Mouse (Mus musculus): Measurements from ENCODE around the gene Alkal2. TPM values are rescaled to one million over a fixed set of nuclear protein-coding genes. Genes with fewer than 3 reads are reported as not detected.

Gene Alkal2
- polyA plus RNA-seq (2015; fragmentation: Nextera tagmentation; extraction: Ambion mirVana): not detected in 2 replicates

- 1% methylated on average over 58 of the region's 58 CpGs for WGBS (ENCODE audit: insufficient replicate concordance)
- Histone ChIP-seq H3K36me3 (ENCODE audit: control insufficient read depth, insufficient read depth) (no peaks in the 10 kb centered on the region), H3K9ac (ENCODE audit: low read depth, low read length) (no peak within 1 kb of the TSS), H3K4me2 (ENCODE audit: low read depth, low read length) (peak within 1 kb of the TSS; percentile 28; the same call in 1 of the 2 replicates), H3K4me3 (ENCODE audit: low read depth, low read length) (peak within 1 kb of the TSS; percentile 29), H3K9me3 (replicated peaks; ENCODE audit: control insufficient read depth, low read length) (no peaks in the 10 kb centered on the region), H3K27me3 (ENCODE audit: control insufficient read depth, insufficient read depth, low read depth, low read length) (peaks cover 54% of the 10 kb centered on the region), H3K27ac (ENCODE audit: low read length) (no peak within 1 kb of the TSS), H3K4me1 (ENCODE audit: control insufficient read depth, low read depth, low read length) (peaks cover 4% of the 10 kb centered on the region; the same call in 1 of the 2 replicates)
- ATAC-seq (ENCODE audit: low read depth): no peak
Measured at GRCm38 (mm10) chr12:30883986-30884621, at the start of gene Alkal2. TSS of gene Alkal2 (plus strand) at chr12:30884322.

- WGBS (ENCODE audit: insufficient replicate concordance): 59% methylated on average over 1 of the region's 1 CpGs
- no peak overlapping the region for H3K9ac ChIP-seq (ENCODE audit: low read depth, low read length)
- no peak overlapping the region for H3K4me3 ChIP-seq (ENCODE audit: low read depth, low read length)
- no peaks in the 10 kb centered on the region for H3K27me3 ChIP-seq (ENCODE audit: control insufficient read depth, insufficient read depth, low read depth, low read length)
- no peaks in the 10 kb centered on the region for H3K9me3 ChIP-seq (replicated peaks; ENCODE audit: control insufficient read depth, low read length)
- H3K27ac ChIP-seq (ENCODE audit: low read length): no peak overlapping the region
- no peaks in the 10 kb centered on the region for H3K4me1 ChIP-seq (ENCODE audit: control insufficient read depth, low read depth, low read length)
- H3K36me3 ChIP-seq (ENCODE audit: control insufficient read depth, insufficient read depth): no peaks in the 10 kb centered on the region
- ATAC-seq (ENCODE audit: low read depth): no peak
- no peak overlapping the region for H3K4me2 ChIP-seq (ENCODE audit: low read depth, low read length)
Measured at GRCm38 (mm10) chr12:30848521-30848920, 35.6 kb upstream of the Alkal2 start.

DNA sequence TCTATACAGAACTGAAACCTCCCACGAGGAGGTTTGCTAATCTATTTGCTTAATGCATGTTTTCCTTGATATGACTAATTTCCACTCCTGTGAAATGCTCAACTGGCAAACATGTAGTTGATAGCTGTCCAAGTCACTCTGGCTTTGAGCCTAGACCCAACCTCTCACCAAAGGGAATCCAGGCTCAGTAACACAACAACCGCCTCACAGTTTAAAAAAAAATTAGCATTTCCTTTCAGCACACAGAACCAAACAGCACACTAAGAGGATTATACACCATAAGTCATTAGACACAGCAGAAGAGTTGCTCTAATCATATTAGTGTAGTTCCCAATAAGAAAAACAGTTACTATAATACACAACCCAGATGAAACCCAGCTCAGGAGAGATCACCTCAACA is 33.2 kb upstream of the Alkal2 start:
- Histone ChIP-seq H3K4me3 (ENCODE audit: low read depth, low read length) (no peak overlapping the region), H3K9me3 (replicated peaks; ENCODE audit: control insufficient read depth, low read length) (no peaks in the 10 kb centered on the region), H3K36me3 (ENCODE audit: control insufficient read depth, insufficient read depth) (no peaks in the 10 kb centered on the region), H3K4me2 (ENCODE audit: low read depth, low read length) (no peak overlapping the region), H3K9ac (ENCODE audit: low read depth, low read length) (no peak overlapping the region), H3K27ac (ENCODE audit: low read length) (no peak overlapping the region), H3K4me1 (ENCODE audit: control insufficient read depth, low read depth, low read length) (no peaks in the 10 kb centered on the region), H3K27me3 (ENCODE audit: control insufficient read depth, insufficient read depth, low read depth, low read length) (no peaks in the 10 kb centered on the region)
- 53% methylated on average over 2 of the region's 2 CpGs for WGBS (ENCODE audit: insufficient replicate concordance)
- ATAC-seq (ENCODE audit: low read depth): no peak

DNA sequence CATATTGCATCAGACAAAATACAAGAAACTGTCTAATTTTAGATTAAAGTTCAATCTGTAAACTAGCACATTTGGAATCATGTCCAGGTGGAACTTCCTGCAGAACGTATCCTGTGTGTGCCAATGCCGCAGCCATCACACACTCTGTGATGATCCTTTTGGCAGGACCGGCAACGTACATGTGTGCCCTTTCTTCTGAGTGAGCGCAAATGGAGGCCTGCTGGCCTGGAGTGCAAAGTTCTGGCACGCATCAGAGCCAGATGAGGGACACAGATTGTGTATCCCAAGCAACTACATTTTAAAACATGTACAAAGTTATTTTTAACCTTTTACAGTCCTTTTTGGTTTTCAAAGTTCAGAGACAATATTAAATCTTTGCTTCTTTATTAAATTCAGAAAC is 32.3 kb upstream of the Alkal2 start:
- no peak overlapping the region for H3K4me2 ChIP-seq (ENCODE audit: low read depth, low read length)
- H3K4me1 ChIP-seq (ENCODE audit: control insufficient read depth, low read depth, low read length): no peaks in the 10 kb centered on the region
- no peaks in the 10 kb centered on the region for H3K36me3 ChIP-seq (ENCODE audit: control insufficient read depth, insufficient read depth)
- no peak for ATAC-seq (ENCODE audit: low read depth)
- no peak overlapping the region for H3K27ac ChIP-seq (ENCODE audit: low read length)
- H3K4me3 ChIP-seq (ENCODE audit: low read depth, low read length): no peak overlapping the region
- H3K9ac ChIP-seq (ENCODE audit: low read depth, low read length): no peak overlapping the region
- 82% methylated on average over 6 of the region's 6 CpGs for WGBS (ENCODE audit: insufficient replicate concordance)
- no peaks in the 10 kb centered on the region for H3K27me3 ChIP-seq (ENCODE audit: control insufficient read depth, insufficient read depth, low read depth, low read length)
- no peaks in the 10 kb centered on the region for H3K9me3 ChIP-seq (replicated peaks; ENCODE audit: control insufficient read depth, low read length)

- no peak overlapping the region for H3K4me3 ChIP-seq (ENCODE audit: low read depth, low read length)
- H3K36me3 ChIP-seq (ENCODE audit: control insufficient read depth, insufficient read depth): no peaks in the 10 kb centered on the region
- no peak overlapping the region for H3K27ac ChIP-seq (ENCODE audit: low read length)
- H3K9me3 ChIP-seq (replicated peaks; ENCODE audit: control insufficient read depth, low read length): no peaks in the 10 kb centered on the region
- no peak overlapping the region for H3K4me2 ChIP-seq (ENCODE audit: low read depth, low read length)
- H3K9ac ChIP-seq (ENCODE audit: low read depth, low read length): no peak overlapping the region
- no peak for ATAC-seq (ENCODE audit: low read depth)
- H3K4me1 ChIP-seq (ENCODE audit: control insufficient read depth, low read depth, low read length): no peaks in the 10 kb centered on the region
- WGBS (ENCODE audit: insufficient replicate concordance): 58% methylated on average over 6 of the region's 6 CpGs
- H3K27me3 ChIP-seq (ENCODE audit: control insufficient read depth, insufficient read depth, low read depth, low read length): no peaks in the 10 kb centered on the region
Measured at GRCm38 (mm10) chr12:30855442-30856159, 28.5 kb upstream of the Alkal2 start.

GRCm38 (mm10) chr12:30856172-30856571 is 27.9 kb upstream of the Alkal2 start:
- H3K4me2 ChIP-seq (ENCODE audit: low read depth, low read length): no peak overlapping the region
- no peak overlapping the region for H3K27ac ChIP-seq (ENCODE audit: low read length)
- no peaks in the 10 kb centered on the region for H3K36me3 ChIP-seq (ENCODE audit: control insufficient read depth, insufficient read depth)
- no peaks in the 10 kb centered on the region for H3K4me1 ChIP-seq (ENCODE audit: control insufficient read depth, low read depth, low read length)
- no peak overlapping the region for H3K9ac ChIP-seq (ENCODE audit: low read depth, low read length)
- no peak for ATAC-seq (ENCODE audit: low read depth)
- no peaks in the 10 kb centered on the region for H3K27me3 ChIP-seq (ENCODE audit: control insufficient read depth, insufficient read depth, low read depth, low read length)
- no peak overlapping the region for H3K4me3 ChIP-seq (ENCODE audit: low read depth, low read length)
- WGBS (ENCODE audit: insufficient replicate concordance): 77% methylated on average over 5 of the region's 5 CpGs
- no peaks in the 10 kb centered on the region for H3K9me3 ChIP-seq (replicated peaks; ENCODE audit: control insufficient read depth, low read length)

DNA sequence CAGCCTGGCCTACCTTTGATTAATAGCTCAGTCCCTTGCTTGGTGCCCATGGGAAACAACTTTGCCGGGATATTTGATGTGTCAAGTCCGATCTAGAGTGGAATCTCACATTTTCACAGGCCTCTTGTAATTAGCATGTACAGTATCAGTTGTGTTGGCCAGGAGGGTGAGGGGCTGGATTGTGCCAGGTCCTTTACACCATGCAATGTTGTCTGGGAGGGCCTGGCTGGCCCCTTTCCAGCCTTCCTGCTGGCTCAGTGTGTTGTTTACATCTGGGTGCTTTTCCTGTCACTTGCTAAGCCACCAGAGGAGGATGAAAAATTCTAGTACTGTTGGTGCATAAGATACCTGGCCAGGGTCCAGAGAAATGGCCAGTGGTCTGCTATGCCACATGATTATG is 19.8 kb upstream of the Alkal2 start:
- H3K9ac ChIP-seq (ENCODE audit: low read depth, low read length): no peak overlapping the region
- no peaks in the 10 kb centered on the region for H3K27me3 ChIP-seq (ENCODE audit: control insufficient read depth, insufficient read depth, low read depth, low read length)
- no peak overlapping the region for H3K27ac ChIP-seq (ENCODE audit: low read length)
- no peak overlapping the region for H3K4me3 ChIP-seq (ENCODE audit: low read depth, low read length)
- H3K36me3 ChIP-seq (ENCODE audit: control insufficient read depth, insufficient read depth): no peaks in the 10 kb centered on the region
- no peak overlapping the region for H3K4me2 ChIP-seq (ENCODE audit: low read depth, low read length)
- no peaks in the 10 kb centered on the region for H3K9me3 ChIP-seq (replicated peaks; ENCODE audit: control insufficient read depth, low read length)
- ATAC-seq (ENCODE audit: low read depth): no peak
- WGBS (ENCODE audit: insufficient replicate concordance): 65% methylated on average over 2 of the region's 2 CpGs
- no peaks in the 10 kb centered on the region for H3K4me1 ChIP-seq (ENCODE audit: control insufficient read depth, low read depth, low read length)

- Histone ChIP-seq H3K36me3 (ENCODE audit: control insufficient read depth, insufficient read depth) (no peaks in the 10 kb centered on the region), H3K4me2 (ENCODE audit: low read depth, low read length) (no peak overlapping the region), H3K9me3 (replicated peaks; ENCODE audit: control insufficient read depth, low read length) (no peaks in the 10 kb centered on the region), H3K27ac (ENCODE audit: low read length) (no peak overlapping the region), H3K27me3 (ENCODE audit: control insufficient read depth, insufficient read depth, low read depth, low read length) (no peaks in the 10 kb centered on the region), H3K9ac (ENCODE audit: low read depth, low read length) (no peak overlapping the region), H3K4me3 (ENCODE audit: low read depth, low read length) (no peak overlapping the region), H3K4me1 (ENCODE audit: control insufficient read depth, low read depth, low read length) (no peaks in the 10 kb centered on the region)
- WGBS (ENCODE audit: insufficient replicate concordance): 57% methylated on average over 4 of the region's 4 CpGs
- ATAC-seq (ENCODE audit: low read depth): no peak
Measured at GRCm38 (mm10) chr12:30865781-30866180, 18.3 kb upstream of the Alkal2 start.

- WGBS (ENCODE audit: insufficient replicate concordance): 61% methylated on average over 6 of the region's 6 CpGs
- no peak overlapping the region for H3K4me2 ChIP-seq (ENCODE audit: low read depth, low read length)
- no peaks in the 10 kb centered on the region for H3K36me3 ChIP-seq (ENCODE audit: control insufficient read depth, insufficient read depth)
- no peak overlapping the region for H3K9ac ChIP-seq (ENCODE audit: low read depth, low read length)
- H3K4me1 ChIP-seq (ENCODE audit: control insufficient read depth, low read depth, low read length): no peaks in the 10 kb centered on the region
- H3K4me3 ChIP-seq (ENCODE audit: low read depth, low read length): no peak overlapping the region
- peaks cover 28% of the 10 kb centered on the region for H3K27me3 ChIP-seq (ENCODE audit: control insufficient read depth, insufficient read depth, low read depth, low read length)
- H3K9me3 ChIP-seq (replicated peaks; ENCODE audit: control insufficient read depth, low read length): no peaks in the 10 kb centered on the region
- no peak overlapping the region for H3K27ac ChIP-seq (ENCODE audit: low read length)
- no peak for ATAC-seq (ENCODE audit: low read depth)
Measured at GRCm38 (mm10) chr12:30879447-30879846, 4.7 kb upstream of the Alkal2 start.
